Mouse (Mus musculus): ENCODE results near the gene 5730455P16Rik. TPM values are rescaled to one million over a fixed set of nuclear protein-coding genes. Genes with fewer than 3 reads are reported as not detected.
A peak's percentile ranks its signal among the peaks of the same experiment; 100 is the strongest.
"Not testable (repeated sequence)": the region's sequence is repeated elsewhere in the genome, so short reads cannot be mapped to it uniquely, and the experiment has no call there.

5730455P16Rik gene
- total RNA-seq (2015) (3.9 and 4.1 TPM in 2 replicates), total RNA-seq (2017) (6.0 and 7.5 TPM in 2 replicates)

- ATAC-seq (ENCODE audit: poor library complexity, severe bottlenecking): peak; percentile 92
Observed at GRCm38 (mm10) chr11:80377712-80378451, at the start of gene 5730455P16Rik. Gene 5730455P16Rik (minus strand): TSS chr11:80378034.

DNA sequence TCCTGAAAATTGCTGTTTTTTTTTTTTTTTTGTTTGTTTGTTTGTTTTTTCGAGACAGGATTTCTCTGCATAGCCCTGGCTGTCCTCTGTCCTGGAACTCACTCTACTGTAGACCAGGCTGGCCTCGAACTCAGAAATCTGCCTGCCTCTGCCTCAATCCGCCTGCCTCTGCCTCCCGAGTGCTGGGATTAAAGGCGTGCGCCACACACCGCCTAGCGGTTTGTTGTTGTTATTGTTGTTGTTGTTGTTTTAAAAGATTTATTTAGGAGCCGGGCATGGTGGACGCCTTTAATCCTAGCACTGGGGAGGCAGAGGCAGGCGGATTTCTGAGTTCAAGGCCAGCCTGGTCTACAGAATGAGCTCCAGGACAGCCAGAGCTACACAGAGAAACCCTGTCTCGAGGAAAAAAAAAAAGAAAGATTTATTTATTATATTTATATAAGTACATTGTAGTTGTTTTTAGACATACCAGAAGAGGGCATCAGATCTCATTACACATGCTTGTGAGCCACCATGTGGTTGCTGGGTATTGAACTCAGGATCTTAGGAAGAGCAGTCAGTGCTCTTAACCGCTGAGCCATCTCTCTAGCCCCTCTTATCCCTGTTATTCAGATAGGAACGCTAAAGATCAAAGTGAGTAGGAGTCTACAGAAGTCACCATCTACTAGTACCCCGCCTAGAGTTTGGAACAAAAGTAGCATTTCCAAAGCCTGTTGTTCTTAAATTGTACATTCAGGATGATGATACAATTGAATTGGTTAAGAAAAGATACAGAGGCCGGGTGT is 48.4 kb upstream of the 5730455P16Rik start:
- not testable (repeated sequence) for ATAC-seq (ENCODE audit: poor library complexity, severe bottlenecking)

- ATAC-seq (ENCODE audit: poor library complexity, severe bottlenecking): no peak
Observed at GRCm38 (mm10) chr11:80425247-80425778, 47.5 kb upstream of the 5730455P16Rik start.

- no peak for ATAC-seq (ENCODE audit: poor library complexity, severe bottlenecking)
Observed at GRCm38 (mm10) chr11:80424691-80425090, 46.9 kb upstream of the 5730455P16Rik start.

GRCm38 (mm10) chr11:80421421-80422047 is 43.7 kb upstream of the 5730455P16Rik start:
- ATAC-seq (ENCODE audit: poor library complexity, severe bottlenecking): no peak

DNA sequence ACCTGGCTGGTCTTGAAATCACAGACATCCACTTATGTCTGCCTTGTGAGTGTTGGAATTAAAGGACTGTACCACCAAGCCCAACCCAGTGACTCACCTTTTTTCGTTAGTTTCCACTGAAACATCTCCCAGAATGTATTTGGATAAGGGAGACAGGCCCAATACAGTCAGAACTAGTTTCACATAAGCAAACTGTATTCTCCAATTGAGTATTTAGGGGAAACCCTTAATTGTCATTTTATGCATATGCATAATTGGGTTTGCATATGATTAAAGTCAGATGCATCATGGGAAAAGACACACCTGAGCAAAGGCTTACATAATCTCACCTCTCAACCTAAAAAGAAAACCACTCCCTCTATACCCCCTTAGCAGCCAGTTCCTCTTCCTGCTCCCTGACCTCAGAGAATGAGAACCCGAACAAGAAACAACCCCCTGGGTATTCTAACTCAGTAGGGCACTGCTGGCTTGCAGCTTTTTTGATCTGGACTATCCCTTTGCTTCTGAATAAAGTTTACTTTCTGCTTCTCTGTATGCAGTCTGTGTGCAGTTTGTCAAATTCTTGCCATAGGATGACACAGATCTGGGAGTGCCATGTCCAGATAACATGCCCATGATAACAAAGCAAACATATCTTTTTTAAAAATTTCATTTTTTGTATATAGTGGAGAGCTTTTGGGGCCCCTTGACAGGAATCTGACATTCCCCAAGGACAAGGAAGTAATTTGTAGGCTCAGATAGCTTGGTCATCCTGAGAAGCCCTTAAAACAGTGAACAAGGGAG is 42.6 kb upstream of the 5730455P16Rik start:
- ATAC-seq (ENCODE audit: poor library complexity, severe bottlenecking): no peak

- ATAC-seq (ENCODE audit: poor library complexity, severe bottlenecking): no peak
Observed at GRCm38 (mm10) chr11:80419743-80420142, 41.9 kb upstream of the 5730455P16Rik start.

DNA sequence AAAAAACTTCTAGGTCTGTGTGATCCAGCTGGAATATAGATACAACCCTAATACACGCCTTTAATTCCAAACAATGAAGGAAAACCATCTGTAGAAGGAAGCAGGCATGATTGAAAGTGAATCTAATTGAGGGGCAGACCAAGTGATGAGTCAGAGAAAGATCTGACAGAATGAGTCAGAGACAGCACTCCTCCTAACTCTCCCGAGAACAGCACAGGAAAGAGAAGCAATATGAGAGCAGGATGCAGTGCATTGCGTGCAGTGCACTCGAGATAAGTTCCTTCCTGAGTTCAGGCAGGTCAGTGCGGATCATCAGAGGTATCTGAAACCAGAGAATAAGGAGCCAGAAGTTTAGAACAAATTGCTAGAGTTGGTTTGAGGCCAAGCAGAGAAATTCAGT is 39.3 kb upstream of the 5730455P16Rik start:
- no peak for ATAC-seq (ENCODE audit: poor library complexity, severe bottlenecking)

DNA sequence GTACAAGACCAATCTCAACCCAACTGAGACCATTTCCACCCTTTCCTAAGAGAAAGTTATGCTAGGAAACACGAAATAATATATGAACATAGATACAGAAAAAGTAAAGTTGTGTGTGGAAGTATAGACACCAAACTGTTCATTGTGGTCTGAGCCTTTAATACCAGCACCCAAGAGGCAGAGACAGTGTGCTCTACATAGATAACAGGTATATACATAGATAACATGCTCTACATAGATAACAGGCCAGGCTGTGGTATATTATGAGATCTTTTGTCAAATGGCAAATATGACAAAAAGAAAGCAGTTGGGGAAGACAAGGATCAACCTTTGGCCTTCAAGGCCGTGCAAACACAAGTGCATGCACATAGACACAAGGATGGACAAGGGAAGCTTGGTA is 32.5 kb upstream of the 5730455P16Rik start:
- ATAC-seq (ENCODE audit: poor library complexity, severe bottlenecking): no peak

- ATAC-seq (ENCODE audit: poor library complexity, severe bottlenecking): not testable (repeated sequence)
Observed at GRCm38 (mm10) chr11:80407878-80408277, 30.0 kb upstream of the 5730455P16Rik start.

GRCm38 (mm10) chr11:80396617-80397016 is 18.8 kb upstream of the 5730455P16Rik start:
- no peak for ATAC-seq (ENCODE audit: poor library complexity, severe bottlenecking)

- no peak for ATAC-seq (ENCODE audit: poor library complexity, severe bottlenecking)
Observed at GRCm38 (mm10) chr11:80395930-80396329, 18.1 kb upstream of the 5730455P16Rik start.

DNA sequence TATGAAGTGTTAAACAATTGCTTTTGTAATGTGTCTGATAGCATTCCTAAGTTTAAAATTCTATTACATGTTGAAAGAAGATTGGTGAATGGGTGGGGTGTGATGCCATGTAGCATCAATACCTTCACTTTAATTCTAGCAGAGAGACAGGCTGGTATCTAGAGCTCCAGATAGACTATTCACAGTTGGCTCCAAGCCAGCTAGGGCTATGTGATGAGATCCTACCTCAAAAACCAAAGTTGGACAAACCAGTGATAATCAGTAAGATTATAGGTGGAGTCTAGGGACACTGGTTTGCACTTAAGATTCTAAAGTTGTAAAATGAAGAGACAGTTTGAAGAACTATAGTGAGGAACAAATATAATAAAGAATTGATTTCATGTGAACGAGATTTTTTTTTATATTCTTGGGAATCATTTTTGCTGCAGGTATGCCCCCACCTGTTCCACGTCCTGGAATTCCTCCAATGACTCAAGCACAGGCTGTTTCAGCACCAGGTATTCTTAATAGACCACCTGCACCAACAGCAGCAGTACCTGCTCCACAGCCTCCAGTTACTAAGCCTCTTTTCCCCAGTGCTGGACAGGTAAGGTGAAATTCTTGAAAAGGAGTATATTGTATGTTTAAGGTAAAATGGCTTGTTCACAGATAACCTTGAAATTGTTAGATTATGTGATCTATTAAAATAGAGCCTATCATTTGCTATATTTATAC is 13.7 kb upstream of the 5730455P16Rik start:
- ATAC-seq (ENCODE audit: poor library complexity, severe bottlenecking): no peak

DNA sequence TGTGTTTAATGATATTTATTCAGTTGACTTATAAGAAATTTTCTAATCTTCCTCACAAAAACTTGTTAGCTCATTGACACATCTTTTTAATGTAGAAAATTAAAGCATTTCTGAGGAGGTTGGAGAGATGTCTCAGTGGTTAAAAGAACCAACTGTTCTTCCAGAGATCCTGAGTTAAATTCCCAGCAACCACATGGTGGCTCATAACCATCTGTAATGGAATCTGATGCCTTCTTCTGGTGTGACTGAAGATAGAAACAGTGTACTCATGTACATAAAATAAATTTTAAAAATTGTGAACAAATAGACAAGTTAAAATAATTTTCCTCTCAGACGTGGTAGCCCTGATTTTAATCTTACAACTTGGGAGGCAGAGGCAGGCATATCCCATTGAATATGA is 12.1 kb upstream of the 5730455P16Rik start:
- ATAC-seq (ENCODE audit: poor library complexity, severe bottlenecking): no peak

GRCm38 (mm10) chr11:80386790-80387189 is 9.0 kb upstream of the 5730455P16Rik start:
- ATAC-seq (ENCODE audit: poor library complexity, severe bottlenecking): no peak

DNA sequence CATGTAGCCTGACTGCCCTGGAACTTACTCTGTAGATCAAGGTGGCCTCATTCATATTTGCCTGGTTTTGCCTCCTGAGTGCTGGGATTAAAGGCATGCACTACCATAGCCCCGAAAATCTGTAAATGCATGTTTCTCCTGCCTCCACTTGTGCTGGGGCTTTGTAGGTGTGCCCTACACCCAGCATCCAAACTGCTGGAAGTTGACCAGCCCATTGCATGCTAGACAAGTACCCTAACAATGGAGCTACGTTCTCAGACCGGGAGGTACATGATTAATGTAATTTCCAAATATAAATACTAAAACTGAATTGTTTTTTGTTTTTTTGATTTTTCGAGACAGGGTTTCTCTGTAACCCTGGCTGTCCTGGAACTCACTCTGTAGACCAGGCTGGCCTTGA is 7.2 kb upstream of the 5730455P16Rik start:
- no peak for ATAC-seq (ENCODE audit: poor library complexity, severe bottlenecking)

GRCm38 (mm10) chr11:80384461-80384860 is 6.6 kb upstream of the 5730455P16Rik start:
- ATAC-seq (ENCODE audit: poor library complexity, severe bottlenecking): no peak

GRCm38 (mm10) chr11:80383626-80384046 is 5.8 kb upstream of the 5730455P16Rik start:
- ATAC-seq (ENCODE audit: poor library complexity, severe bottlenecking): peak; percentile 59

DNA sequence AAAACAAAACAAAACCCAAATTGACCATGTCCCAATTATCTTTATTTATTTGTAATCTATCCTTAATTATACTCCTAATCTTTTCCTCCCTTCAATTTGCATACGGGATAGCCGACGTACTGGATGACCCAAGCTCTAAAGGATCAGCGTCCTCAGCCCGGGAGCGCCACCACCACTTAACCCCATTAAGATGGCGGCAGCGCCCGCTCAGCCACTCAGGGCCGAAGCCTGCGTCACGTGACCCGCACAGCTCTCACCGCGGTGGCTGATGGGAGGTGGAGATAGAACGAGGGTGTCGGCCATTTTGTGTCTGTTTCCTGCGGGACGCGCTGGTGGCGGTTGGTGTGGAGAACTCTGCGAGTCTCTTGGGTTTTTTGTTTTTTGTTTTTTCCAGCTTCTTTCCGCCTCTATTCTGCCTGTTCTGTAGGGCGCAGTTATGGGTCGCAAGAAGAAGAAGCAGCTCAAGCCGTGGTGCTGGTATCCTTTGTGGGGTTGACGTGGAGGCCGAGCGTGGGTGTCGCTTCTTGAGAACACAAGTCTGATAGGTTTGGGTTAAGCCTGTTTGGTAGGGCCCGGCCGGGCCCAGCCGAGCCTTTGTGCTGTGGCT is 5.3 kb upstream of the 5730455P16Rik start, which contains the start of gene Zfp207:
Gene Zfp207, plus strand, starts transcription at position 261 of the 607 bp plus-strand sequence.
- ATAC-seq (ENCODE audit: poor library complexity, severe bottlenecking): peak; percentile 95
